Mouse (Mus musculus): ENCODE measurements at regions not wholly inside any gene's neighbourhood (a gene's known extent, or its start where the extent isn't known, plus 50 kb on each side); places are given as distances from the start of the nearest gene placed in this dataset.

DNA sequence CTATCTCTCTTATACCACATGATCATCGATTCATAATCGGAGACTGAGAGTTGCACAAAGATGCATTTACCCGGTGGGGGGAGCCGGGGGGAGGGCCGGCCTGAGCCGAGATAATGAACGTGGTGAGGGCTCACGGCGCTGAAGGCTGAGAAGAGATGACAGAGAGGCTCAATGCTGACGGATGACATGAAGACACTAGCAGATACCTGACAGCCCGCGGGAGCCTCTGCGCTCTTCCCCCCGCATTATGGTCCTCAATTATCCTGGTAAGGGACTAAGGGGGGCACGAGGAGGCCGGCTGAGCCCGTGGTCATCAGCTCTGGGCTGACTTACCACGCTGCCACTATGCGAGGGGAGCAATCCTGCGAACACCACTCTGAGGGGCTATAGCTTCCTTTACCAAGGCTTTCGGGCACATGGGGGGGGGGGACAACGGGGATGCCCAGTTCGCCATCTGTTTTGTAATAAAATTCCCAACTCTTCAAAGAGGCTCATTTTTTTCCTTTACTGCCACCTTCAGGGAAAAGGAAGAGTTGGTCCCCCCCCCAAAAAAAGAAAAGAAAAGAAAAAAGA is 430.3 kb downstream of the Zfp536 start:
- ATAC-seq (replicated peaks; ENCODE audit: insufficient number of reproducible peaks, low FRiP score, low TSS enrichment) = no peak; the same call in 1 of the 2 replicates
- Histone ChIP-seq H3K27ac (ENCODE audit: low read depth, low read length) (no peak overlapping the region), H3K9me3 (replicated peaks; ENCODE audit: control insufficient read depth, low read length) (no peaks in the 10 kb centered on the region), H3K4me3 (ENCODE audit: low read depth, low read length) (peak overlapping the region; percentile 40), H3K4me1 (ENCODE audit: control insufficient read depth, insufficient read depth, low read length) (peaks cover 9% of the 10 kb centered on the region; the same call in 1 of the 2 replicates), H3K36me3 (ENCODE audit: control insufficient read depth, insufficient read depth, low read length) (no peaks in the 10 kb centered on the region), H3K9ac (ENCODE audit: low read depth, low read length) (peak overlapping the region; percentile 43; the same call in 1 of the 2 replicates), H3K4me2 (peak overlapping the region; percentile 73), H3K27me3 (ENCODE audit: control insufficient read depth, insufficient read depth, low read length) (peaks cover 34% of the 10 kb centered on the region)
- 19% methylated on average over 23 of the region's 23 CpGs for WGBS (ENCODE audit: insufficient replicate concordance)

DNA sequence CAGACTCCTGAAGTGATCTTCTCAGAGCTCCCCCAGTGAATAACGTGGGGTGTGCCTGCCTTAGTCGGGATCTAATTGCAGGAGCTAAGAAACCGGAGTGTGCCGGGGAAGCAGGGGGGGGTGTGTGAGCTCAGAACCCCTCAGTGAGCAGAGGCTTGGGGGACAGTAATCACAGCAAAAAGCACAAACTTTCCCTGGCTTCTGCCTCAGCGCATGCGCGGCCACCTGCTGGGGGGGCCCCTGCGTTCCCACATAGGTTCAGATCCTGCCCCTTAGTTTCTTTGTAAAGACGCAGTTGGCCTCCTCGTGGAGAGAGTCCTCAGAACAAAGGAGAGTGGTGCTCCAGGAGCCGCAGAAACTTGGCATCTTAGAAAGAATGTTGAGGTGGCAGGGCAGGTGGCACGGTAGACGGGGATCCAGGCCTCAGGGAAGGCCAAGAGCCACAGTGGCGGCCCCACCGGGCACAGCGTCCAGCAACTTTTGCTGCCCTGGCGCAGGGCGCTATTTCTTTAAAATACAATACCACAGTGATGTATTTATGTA is 429.7 kb downstream of the Zfp536 start:
- H3K9ac ChIP-seq (ENCODE audit: low read depth, low read length) = no peak overlapping the region
- no peak overlapping the region for H3K4me3 ChIP-seq (ENCODE audit: low read depth, low read length)
- no peaks in the 10 kb centered on the region for H3K9me3 ChIP-seq (replicated peaks; ENCODE audit: control insufficient read depth, low read length)
- peaks cover 30% of the 10 kb centered on the region for H3K27me3 ChIP-seq (ENCODE audit: control insufficient read depth, insufficient read depth, low read length)
- peaks cover 9% of the 10 kb centered on the region; the same call in 1 of the 2 replicates for H3K4me1 ChIP-seq (ENCODE audit: control insufficient read depth, insufficient read depth, low read length)
- H3K4me2 ChIP-seq = peak overlapping the region; percentile 73
- no peaks in the 10 kb centered on the region for H3K36me3 ChIP-seq (ENCODE audit: control insufficient read depth, insufficient read depth, low read length)
- H3K27ac ChIP-seq (ENCODE audit: low read depth, low read length) = no peak overlapping the region
- WGBS (ENCODE audit: insufficient replicate concordance) = 42% methylated on average over 18 of the region's 18 CpGs
- ATAC-seq (replicated peaks; ENCODE audit: insufficient number of reproducible peaks, low FRiP score, low TSS enrichment) = no peak

DNA sequence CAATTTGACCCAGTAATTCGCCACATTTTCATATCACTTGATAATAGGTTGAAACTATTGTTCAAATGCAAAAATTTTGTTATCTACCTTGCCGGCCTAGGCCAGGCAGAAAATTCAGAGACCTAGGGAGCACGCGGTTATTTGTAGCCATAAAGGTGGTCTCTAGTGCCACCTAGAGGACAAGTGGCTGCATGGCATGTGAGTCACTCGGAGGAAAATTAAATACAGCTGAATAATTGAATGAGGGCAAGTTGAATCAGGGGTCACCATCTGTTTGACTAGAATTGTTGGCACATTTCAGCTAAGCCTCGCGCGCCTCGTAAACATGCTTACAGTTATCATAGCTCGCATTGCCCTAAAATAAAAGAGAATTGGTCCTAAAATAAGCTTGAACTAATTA is 427.4 kb downstream of the Zfp536 start:
- no peak overlapping the region for H3K4me2 ChIP-seq
- 9% methylated on average over 10 of the region's 10 CpGs for WGBS (ENCODE audit: insufficient replicate concordance)
- H3K27me3 ChIP-seq (ENCODE audit: control insufficient read depth, insufficient read depth, low read length) = peaks cover 25% of the 10 kb centered on the region
- no peaks in the 10 kb centered on the region for H3K9me3 ChIP-seq (replicated peaks; ENCODE audit: control insufficient read depth, low read length)
- H3K9ac ChIP-seq (ENCODE audit: low read depth, low read length) = no peak overlapping the region
- no peak overlapping the region for H3K27ac ChIP-seq (ENCODE audit: low read depth, low read length)
- H3K4me3 ChIP-seq (ENCODE audit: low read depth, low read length) = no peak overlapping the region
- H3K36me3 ChIP-seq (ENCODE audit: control insufficient read depth, insufficient read depth, low read length) = no peaks in the 10 kb centered on the region
- ATAC-seq (replicated peaks; ENCODE audit: insufficient number of reproducible peaks, low FRiP score, low TSS enrichment) = no peak
- H3K4me1 ChIP-seq (ENCODE audit: control insufficient read depth, insufficient read depth, low read length) = peaks cover 9% of the 10 kb centered on the region; the same call in 1 of the 2 replicates

DNA sequence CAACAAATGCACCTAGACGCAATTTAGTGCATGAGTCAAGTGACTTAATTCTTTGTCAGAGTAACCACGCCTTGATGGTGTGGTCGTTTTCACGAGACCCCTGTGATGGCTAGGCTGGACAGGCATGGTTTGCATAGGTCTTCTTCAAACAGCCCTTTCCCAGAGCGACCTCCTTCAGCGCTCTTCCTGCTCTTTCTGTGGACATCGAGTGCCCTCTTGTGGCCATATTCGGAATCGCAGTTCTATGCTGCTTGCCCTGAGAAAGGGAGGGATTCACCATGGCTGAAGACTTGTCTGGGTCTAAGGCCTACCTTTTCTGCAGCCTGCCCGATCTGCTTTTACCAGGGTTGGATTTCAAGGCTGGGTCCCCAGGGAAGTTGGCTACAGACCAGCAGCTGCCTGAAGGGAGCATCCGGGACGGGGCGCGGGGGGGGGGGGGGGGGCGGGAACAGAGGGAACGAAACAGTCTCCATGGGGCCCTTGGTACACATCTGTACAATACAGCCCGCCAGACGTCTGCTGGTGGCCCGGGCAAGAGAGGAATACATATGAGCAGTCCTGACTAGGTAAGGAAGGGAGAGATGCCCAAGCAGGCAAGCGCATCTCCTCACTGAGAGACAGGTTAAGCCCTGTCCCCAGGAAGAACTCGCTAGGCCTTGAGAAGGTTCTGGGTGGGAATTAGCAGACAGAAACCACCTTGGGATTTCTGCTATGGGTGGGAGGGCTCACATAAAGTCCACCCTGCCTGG is 415.6 kb downstream of the Zfp536 start:
- H3K4me3 ChIP-seq (ENCODE audit: low read depth, low read length) = no peak overlapping the region
- no peak overlapping the region for H3K27ac ChIP-seq (ENCODE audit: low read depth, low read length)
- no peaks in the 10 kb centered on the region for H3K4me1 ChIP-seq (ENCODE audit: control insufficient read depth, insufficient read depth, low read length)
- peak overlapping the region; percentile 39 for H3K4me2 ChIP-seq
- H3K36me3 ChIP-seq (ENCODE audit: control insufficient read depth, insufficient read depth, low read length) = no peaks in the 10 kb centered on the region
- no peaks in the 10 kb centered on the region for H3K27me3 ChIP-seq (ENCODE audit: control insufficient read depth, insufficient read depth, low read length)
- H3K9me3 ChIP-seq (replicated peaks; ENCODE audit: control insufficient read depth, low read length) = no peaks in the 10 kb centered on the region
- WGBS (ENCODE audit: insufficient replicate concordance) = 23% methylated on average over 17 of the region's 21 CpGs
- no peak; the same call in 1 of the 2 replicates for ATAC-seq (replicated peaks; ENCODE audit: insufficient number of reproducible peaks, low FRiP score, low TSS enrichment)
- H3K9ac ChIP-seq (ENCODE audit: low read depth, low read length) = peak overlapping the region; percentile 34; the same call in 1 of the 2 replicates

DNA sequence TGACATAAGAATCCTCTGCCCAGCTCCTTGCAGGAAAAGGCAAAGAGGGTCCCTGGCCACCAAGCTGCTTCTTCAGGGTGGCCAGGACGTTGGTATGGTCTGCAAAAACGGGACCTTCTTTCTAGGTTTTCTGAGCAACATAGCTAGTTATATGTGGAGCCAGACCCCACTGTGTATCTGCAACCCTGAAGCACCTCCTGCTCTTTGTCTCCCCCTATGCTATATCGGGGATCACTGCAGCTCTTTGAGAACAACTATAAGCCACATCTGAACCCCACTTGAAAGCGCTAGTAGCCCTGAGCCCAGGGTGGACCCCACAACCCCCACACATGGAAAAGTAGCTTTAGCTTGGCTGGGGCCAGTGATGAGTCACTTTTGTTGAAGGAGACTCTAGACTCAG is 414.9 kb downstream of the Zfp536 start:
- H3K36me3 ChIP-seq (ENCODE audit: control insufficient read depth, insufficient read depth, low read length) = no peaks in the 10 kb centered on the region
- no peak for ATAC-seq (replicated peaks; ENCODE audit: insufficient number of reproducible peaks, low FRiP score, low TSS enrichment)
- no peak overlapping the region for H3K4me2 ChIP-seq
- H3K9me3 ChIP-seq (replicated peaks; ENCODE audit: control insufficient read depth, low read length) = no peaks in the 10 kb centered on the region
- no peak overlapping the region for H3K9ac ChIP-seq (ENCODE audit: low read depth, low read length)
- 69% methylated on average over 4 of the region's 4 CpGs for WGBS (ENCODE audit: insufficient replicate concordance)
- H3K4me1 ChIP-seq (ENCODE audit: control insufficient read depth, insufficient read depth, low read length) = no peaks in the 10 kb centered on the region
- H3K27ac ChIP-seq (ENCODE audit: low read depth, low read length) = no peak overlapping the region
- H3K4me3 ChIP-seq (ENCODE audit: low read depth, low read length) = no peak overlapping the region
- H3K27me3 ChIP-seq (ENCODE audit: control insufficient read depth, insufficient read depth, low read length) = no peaks in the 10 kb centered on the region

DNA sequence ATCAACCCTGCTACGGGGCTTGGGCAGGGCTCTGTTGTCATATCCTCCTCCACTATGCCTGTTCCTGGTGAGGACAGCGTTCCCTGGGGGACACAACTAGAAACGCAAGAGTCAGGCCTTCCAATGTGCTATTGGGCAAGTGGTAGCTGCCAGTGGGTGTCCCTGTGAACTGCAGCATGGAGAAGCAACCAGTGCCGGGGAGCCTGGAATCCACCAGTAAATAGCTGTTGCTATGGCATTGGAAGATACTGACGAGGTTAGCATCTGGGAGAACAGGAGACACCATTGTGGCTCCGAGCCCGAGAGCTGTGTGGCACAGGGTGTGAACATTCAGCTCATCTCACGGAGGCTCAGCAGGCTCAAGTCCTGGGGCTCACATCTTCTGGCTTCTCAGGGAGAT is 414.0 kb downstream of the Zfp536 start:
- Histone ChIP-seq H3K4me2 (no peak overlapping the region), H3K4me1 (ENCODE audit: control insufficient read depth, insufficient read depth, low read length) (0 out of 2 replicates have a peak, but pooled peaks cover 3% of the 10 kb centered on the region), H3K4me3 (ENCODE audit: low read depth, low read length) (no peak overlapping the region), H3K27me3 (ENCODE audit: control insufficient read depth, insufficient read depth, low read length) (no peaks in the 10 kb centered on the region), H3K9ac (ENCODE audit: low read depth, low read length) (no peak overlapping the region), H3K9me3 (replicated peaks; ENCODE audit: control insufficient read depth, low read length) (no peaks in the 10 kb centered on the region), H3K27ac (ENCODE audit: low read depth, low read length) (no peak overlapping the region), H3K36me3 (ENCODE audit: control insufficient read depth, insufficient read depth, low read length) (no peaks in the 10 kb centered on the region)
- no peak for ATAC-seq (replicated peaks; ENCODE audit: insufficient number of reproducible peaks, low FRiP score, low TSS enrichment)
- WGBS (ENCODE audit: insufficient replicate concordance) = 77% methylated on average over 8 of the region's 8 CpGs

DNA sequence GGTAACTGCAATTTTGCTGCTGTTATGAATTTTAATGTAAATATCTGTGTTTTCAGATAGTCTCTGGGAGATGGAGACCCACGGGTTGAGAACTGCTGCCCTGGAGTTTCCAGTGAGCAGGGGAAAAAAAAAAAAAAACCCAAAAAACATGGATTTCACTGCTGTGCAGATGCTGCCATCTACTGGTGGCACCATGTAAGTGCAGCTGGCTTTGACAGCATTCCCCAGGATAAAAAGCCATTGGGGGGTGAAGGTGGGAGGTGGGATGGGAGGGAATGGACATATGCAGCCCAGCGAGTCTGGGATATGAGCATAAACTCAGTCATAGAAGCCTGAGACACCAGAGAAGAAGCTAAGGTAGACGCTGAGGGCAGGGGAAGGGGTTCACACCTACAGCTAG is 413.3 kb downstream of the Zfp536 start:
- Histone ChIP-seq H3K27ac (ENCODE audit: low read depth, low read length) (no peak overlapping the region), H3K4me1 (ENCODE audit: control insufficient read depth, insufficient read depth, low read length) (0 out of 2 replicates have a peak, but pooled peaks cover 3% of the 10 kb centered on the region), H3K4me3 (ENCODE audit: low read depth, low read length) (no peak overlapping the region), H3K27me3 (ENCODE audit: control insufficient read depth, insufficient read depth, low read length) (no peaks in the 10 kb centered on the region), H3K36me3 (ENCODE audit: control insufficient read depth, insufficient read depth, low read length) (no peaks in the 10 kb centered on the region), H3K4me2 (no peak overlapping the region), H3K9ac (ENCODE audit: low read depth, low read length) (no peak overlapping the region), H3K9me3 (replicated peaks; ENCODE audit: control insufficient read depth, low read length) (no peaks in the 10 kb centered on the region)
- no peak for ATAC-seq (replicated peaks; ENCODE audit: insufficient number of reproducible peaks, low FRiP score, low TSS enrichment)
- WGBS (ENCODE audit: insufficient replicate concordance) = 3% methylated on average over 3 of the region's 3 CpGs

DNA sequence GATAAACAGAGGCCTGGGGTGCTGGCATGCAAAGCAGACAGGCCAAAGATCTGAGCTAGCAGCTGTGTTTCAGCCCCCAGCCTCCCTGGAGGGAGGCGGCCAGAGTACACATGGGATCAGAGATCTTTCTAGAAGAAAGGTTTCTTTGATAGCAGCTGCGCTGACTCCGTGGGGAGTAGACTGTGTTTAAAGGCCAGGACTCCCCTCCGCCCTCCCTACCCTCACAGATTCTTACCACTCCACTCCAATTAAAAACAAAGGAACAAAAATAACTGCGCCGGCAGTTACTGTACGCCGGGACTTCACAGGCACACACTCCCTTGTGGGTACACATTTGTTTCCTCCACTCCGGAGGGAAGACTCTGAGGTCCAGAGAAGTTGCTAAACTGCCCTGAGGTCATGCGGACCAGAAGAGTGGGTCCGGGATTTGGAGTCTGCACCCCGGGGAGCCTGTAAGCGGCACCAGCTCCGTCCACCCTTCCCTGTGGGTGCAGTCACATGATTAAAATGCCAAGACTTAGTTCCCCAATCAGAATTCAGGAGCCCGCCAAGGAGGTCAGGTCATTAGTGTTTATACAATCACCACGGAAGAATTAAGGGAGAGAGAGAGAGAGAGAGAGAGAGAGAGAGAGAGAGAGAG is 411.5 kb downstream of the Zfp536 start:
- WGBS (ENCODE audit: insufficient replicate concordance) = 4% methylated on average over 16 of the region's 16 CpGs
- H3K9me3 ChIP-seq (replicated peaks; ENCODE audit: control insufficient read depth, low read length) = no peaks in the 10 kb centered on the region
- H3K27ac ChIP-seq (ENCODE audit: low read depth, low read length) = peak overlapping the region; percentile 50
- no peaks in the 10 kb centered on the region for H3K27me3 ChIP-seq (ENCODE audit: control insufficient read depth, insufficient read depth, low read length)
- peak overlapping the region; percentile 41 for H3K4me3 ChIP-seq (ENCODE audit: low read depth, low read length)
- peak overlapping the region; percentile 65 for H3K9ac ChIP-seq (ENCODE audit: low read depth, low read length)
- no peaks in the 10 kb centered on the region for H3K36me3 ChIP-seq (ENCODE audit: control insufficient read depth, insufficient read depth, low read length)
- ATAC-seq (replicated peaks; ENCODE audit: insufficient number of reproducible peaks, low FRiP score, low TSS enrichment) = no peak
- H3K4me1 ChIP-seq (ENCODE audit: control insufficient read depth, insufficient read depth, low read length) = 0 out of 2 replicates have a peak, but pooled peaks cover 3% of the 10 kb centered on the region
- peak overlapping the region; percentile 72 for H3K4me2 ChIP-seq

Data from heart, embryonic 11.5 days (tissue).